Mouse (Mus musculus): ENCODE results near the gene Crat. TPM values are rescaled to one million over a fixed set of nuclear protein-coding genes. Genes with fewer than 3 reads are reported as not detected.

The Crat gene
- polyA plus RNA-seq, 1 experiment from 2014 or later: 26.1 TPM

DNA sequence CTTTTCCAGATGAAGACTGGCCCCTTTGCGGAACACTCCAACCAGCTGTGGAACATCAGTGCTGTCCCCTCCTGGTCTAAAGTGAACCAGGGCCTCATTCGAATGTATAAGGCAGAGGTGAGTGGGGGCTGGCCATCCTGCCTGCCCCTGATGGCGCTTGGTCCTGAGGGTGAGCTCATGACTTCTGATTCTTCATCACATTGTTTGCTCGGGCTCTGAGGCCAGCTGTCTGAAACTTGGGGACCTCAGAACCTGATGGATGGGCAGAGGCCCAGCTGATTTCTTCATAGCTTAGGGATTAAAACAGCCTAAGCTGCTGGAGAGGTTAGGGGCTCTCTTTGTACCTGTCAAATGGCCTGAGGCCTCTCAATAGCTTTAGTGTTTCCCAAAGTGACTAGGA lies 27.7 kb upstream of the Crat start:
- Histone ChIP-seq H3K27ac (ENCODE audit: low read depth, low read length) (peak overlapping the region; percentile 96; the same call in 1 of the 2 replicates), H3K27me3 (replicated peaks; ENCODE audit: control insufficient read depth, insufficient read depth, low read length) (no peaks in the 10 kb centered on the region), H3K4me3 (ENCODE audit: low read depth, low read length) (no peak overlapping the region), H3K9me3 (ENCODE audit: control insufficient read depth, low read length) (no peaks in the 10 kb centered on the region), H3K4me2 (no peak overlapping the region), H3K9ac (ENCODE audit: low read depth, low read length) (no peak overlapping the region), H3K36me3 (ENCODE audit: control insufficient read depth, insufficient read depth, low read length) (peaks cover 52% of the 10 kb centered on the region), H3K4me1 (replicated peaks; ENCODE audit: control insufficient read depth, insufficient read depth, low read length) (peaks cover 61% of the 10 kb centered on the region)
- WGBS: 68% methylated on average over 4 of the region's 4 CpGs
- no peak for ATAC-seq (replicated peaks; ENCODE audit: low FRiP score)
- no peak for DNase-seq (ENCODE audit: low spot score)

DNA sequence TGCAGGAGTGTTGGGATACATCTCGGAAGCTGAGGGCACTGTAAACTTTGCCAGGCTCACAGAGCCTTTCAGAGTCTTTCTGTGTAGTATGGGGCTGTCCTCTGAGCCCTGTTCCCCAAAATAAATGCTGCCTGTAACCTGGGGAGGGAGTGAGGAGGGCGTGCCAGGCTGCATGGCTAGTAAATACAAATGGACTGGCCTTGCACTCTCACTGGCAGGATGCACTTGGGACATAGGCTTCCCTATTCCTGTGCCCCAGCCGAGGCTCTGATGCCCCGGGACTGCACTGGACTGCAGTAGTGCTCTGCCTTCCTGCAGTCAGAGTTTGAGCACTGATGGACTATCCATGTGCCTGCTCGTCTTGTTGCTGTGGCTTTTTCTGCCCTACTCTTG lies 26.9 kb upstream of the Crat start:
- H3K4me3 ChIP-seq (ENCODE audit: low read depth, low read length): peak overlapping the region; percentile 17
- peaks cover 56% of the 10 kb centered on the region for H3K36me3 ChIP-seq (ENCODE audit: control insufficient read depth, insufficient read depth, low read length)
- 63% methylated on average over 5 of the region's 5 CpGs for WGBS
- DNase-seq (ENCODE audit: low spot score) (no peak), ATAC-seq (replicated peaks; ENCODE audit: low FRiP score) (no peak)
- H3K9me3 ChIP-seq (ENCODE audit: control insufficient read depth, low read length): no peaks in the 10 kb centered on the region
- peak overlapping the region; percentile 55 for H3K9ac ChIP-seq (ENCODE audit: low read depth, low read length)
- peak overlapping the region; percentile 65 for H3K4me2 ChIP-seq
- H3K27ac ChIP-seq (ENCODE audit: low read depth, low read length): peak overlapping the region; percentile 96
- H3K4me1 ChIP-seq (replicated peaks; ENCODE audit: control insufficient read depth, insufficient read depth, low read length): peaks cover 61% of the 10 kb centered on the region
- H3K27me3 ChIP-seq (replicated peaks; ENCODE audit: control insufficient read depth, insufficient read depth, low read length): no peaks in the 10 kb centered on the region

DNA sequence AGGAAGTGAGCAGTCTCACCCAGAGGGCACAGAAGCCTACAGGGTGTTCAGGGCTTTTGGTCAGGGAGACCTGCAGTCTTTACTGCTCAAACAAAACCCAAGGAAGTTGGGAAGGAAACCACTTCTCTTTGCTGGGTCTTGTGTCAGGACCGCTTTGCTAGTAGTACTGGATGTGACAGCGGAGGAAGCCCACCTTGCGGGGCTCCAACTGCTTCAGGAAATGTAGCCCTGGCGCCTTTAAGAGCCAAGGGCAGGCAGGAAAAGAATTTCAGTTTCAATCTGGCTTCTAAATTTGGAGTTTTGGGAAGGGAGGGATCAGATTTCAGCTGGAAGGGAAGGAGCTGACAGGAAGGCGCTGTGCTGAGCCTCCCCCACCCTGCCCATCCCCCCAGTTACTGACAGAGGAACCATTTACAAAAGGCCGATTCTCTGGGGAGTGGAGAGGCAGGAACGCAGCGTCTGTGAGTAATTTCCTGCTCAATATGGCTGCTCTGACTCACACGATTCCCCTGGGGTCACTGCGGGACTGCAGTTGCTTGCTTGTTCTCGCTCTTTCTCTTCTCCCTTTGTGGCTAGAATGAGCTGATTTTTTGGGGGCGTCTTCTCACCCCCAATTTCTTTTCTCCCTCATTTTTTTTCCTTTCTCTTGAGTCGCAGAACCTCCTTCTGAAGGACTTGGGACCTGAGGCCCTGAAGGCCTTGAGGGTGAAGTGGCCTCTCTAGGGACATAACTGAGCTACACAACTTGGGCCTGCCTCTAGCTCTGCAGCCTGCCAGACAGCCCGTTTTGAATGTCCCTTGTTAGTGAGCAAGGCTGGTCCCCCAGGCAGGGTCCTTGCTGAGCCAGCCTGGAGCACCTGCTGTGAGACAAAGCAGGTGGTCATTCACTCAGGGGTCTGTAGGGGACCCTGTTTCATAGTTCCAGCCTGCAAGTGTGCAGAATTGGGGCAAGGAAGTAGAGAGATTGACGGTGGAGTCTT lies 26.2 kb upstream of the Crat start:
- DNase-seq (ENCODE audit: low spot score) (peak; percentile 55), ATAC-seq (replicated peaks; ENCODE audit: low FRiP score) (no peak)

GRCm38 (mm10) chr2:30440701-30441517 lies 25.3 kb upstream of the Crat start:
- Histone ChIP-seq H3K4me1 (replicated peaks; ENCODE audit: control insufficient read depth, insufficient read depth, low read length) (peaks cover 58% of the 10 kb centered on the region), H3K4me3 (ENCODE audit: low read depth, low read length) (no peak overlapping the region), H3K9ac (ENCODE audit: low read depth, low read length) (peak overlapping the region; percentile 9; the same call in 1 of the 2 replicates), H3K27me3 (replicated peaks; ENCODE audit: control insufficient read depth, insufficient read depth, low read length) (no peaks in the 10 kb centered on the region), H3K27ac (ENCODE audit: low read depth, low read length) (peak overlapping the region; percentile 96), H3K4me2 (peak overlapping the region; percentile 6), H3K36me3 (ENCODE audit: control insufficient read depth, insufficient read depth, low read length) (peaks cover 50% of the 10 kb centered on the region), H3K9me3 (ENCODE audit: control insufficient read depth, low read length) (no peaks in the 10 kb centered on the region)
- ATAC-seq (replicated peaks; ENCODE audit: low FRiP score) (no peak; the same call in 1 of the 2 replicates), DNase-seq (ENCODE audit: low spot score) (peak; percentile 57)
- 22% methylated on average over 12 of the region's 12 CpGs for WGBS

More for the DNA sequence above, 26.2 kb upstream of the Crat start:
- peaks cover 61% of the 10 kb centered on the region for H3K4me1 ChIP-seq (replicated peaks; ENCODE audit: control insufficient read depth, insufficient read depth, low read length)
- H3K4me3 ChIP-seq (ENCODE audit: low read depth, low read length): peak overlapping the region; percentile 17; the same call in 1 of the 2 replicates
- no peaks in the 10 kb centered on the region for H3K9me3 ChIP-seq (ENCODE audit: control insufficient read depth, low read length)
- H3K27ac ChIP-seq (ENCODE audit: low read depth, low read length): peak overlapping the region; percentile 96
- H3K36me3 ChIP-seq (ENCODE audit: control insufficient read depth, insufficient read depth, low read length): peaks cover 55% of the 10 kb centered on the region
- peak overlapping the region; percentile 65 for H3K4me2 ChIP-seq
- WGBS: 29% methylated on average over 15 of the region's 15 CpGs
- peak overlapping the region; percentile 55 for H3K9ac ChIP-seq (ENCODE audit: low read depth, low read length)
- no peaks in the 10 kb centered on the region for H3K27me3 ChIP-seq (replicated peaks; ENCODE audit: control insufficient read depth, insufficient read depth, low read length)

GRCm38 (mm10) chr2:30440211-30440700 lies 24.6 kb upstream of the Crat start:
- H3K36me3 ChIP-seq (ENCODE audit: control insufficient read depth, insufficient read depth, low read length): peaks cover 52% of the 10 kb centered on the region
- H3K4me3 ChIP-seq (ENCODE audit: low read depth, low read length): no peak overlapping the region
- WGBS: 66% methylated on average over 3 of the region's 3 CpGs
- peaks cover 55% of the 10 kb centered on the region for H3K4me1 ChIP-seq (replicated peaks; ENCODE audit: control insufficient read depth, insufficient read depth, low read length)
- no peaks in the 10 kb centered on the region for H3K27me3 ChIP-seq (replicated peaks; ENCODE audit: control insufficient read depth, insufficient read depth, low read length)
- no peaks in the 10 kb centered on the region for H3K9me3 ChIP-seq (ENCODE audit: control insufficient read depth, low read length)
- no peak for DNase-seq (ENCODE audit: low spot score)
- no peak for ATAC-seq (replicated peaks; ENCODE audit: low FRiP score)
- no peak overlapping the region for H3K4me2 ChIP-seq
- H3K27ac ChIP-seq (ENCODE audit: low read depth, low read length): peak overlapping the region; percentile 96
- H3K9ac ChIP-seq (ENCODE audit: low read depth, low read length): peak overlapping the region; percentile 9; the same call in 1 of the 2 replicates

- Histone ChIP-seq H3K4me3 (ENCODE audit: low read depth, low read length) (no peak overlapping the region), H3K27me3 (replicated peaks; ENCODE audit: control insufficient read depth, insufficient read depth, low read length) (no peaks in the 10 kb centered on the region), H3K27ac (ENCODE audit: low read depth, low read length) (peak overlapping the region; percentile 96; the same call in 1 of the 2 replicates), H3K9ac (ENCODE audit: low read depth, low read length) (no peak overlapping the region), H3K9me3 (ENCODE audit: control insufficient read depth, low read length) (no peaks in the 10 kb centered on the region), H3K4me2 (no peak overlapping the region), H3K4me1 (replicated peaks; ENCODE audit: control insufficient read depth, insufficient read depth, low read length) (peaks cover 57% of the 10 kb centered on the region), H3K36me3 (ENCODE audit: control insufficient read depth, insufficient read depth, low read length) (peaks cover 54% of the 10 kb centered on the region)
- ATAC-seq (replicated peaks; ENCODE audit: low FRiP score) (no peak), DNase-seq (ENCODE audit: low spot score) (no peak)
- WGBS: 92% methylated on average over 6 of the region's 6 CpGs
Measured at GRCm38 (mm10) chr2:30439631-30440030, 24.0 kb upstream of the Crat start.

DNA sequence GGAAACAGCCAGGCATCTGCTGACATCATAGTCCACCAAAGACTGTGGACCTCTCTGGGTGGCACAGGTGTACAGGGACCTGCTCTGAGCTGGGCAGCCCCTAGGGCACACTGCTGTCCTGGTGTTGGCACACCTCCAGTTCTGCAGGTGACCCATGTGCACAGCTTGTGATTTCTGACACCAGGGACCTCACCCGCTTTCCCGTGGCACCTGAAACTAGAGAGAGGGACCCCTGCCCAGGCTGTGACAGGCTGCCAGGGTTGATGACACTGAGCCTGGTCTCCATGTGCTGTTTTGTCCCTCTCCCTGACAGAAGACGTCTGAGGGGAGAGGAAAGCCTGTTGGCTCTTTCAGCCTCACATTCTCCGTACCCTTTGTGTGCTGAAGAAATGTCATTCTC lies 22.2 kb upstream of the Crat start:
- H3K27me3 ChIP-seq (replicated peaks; ENCODE audit: control insufficient read depth, insufficient read depth, low read length): no peaks in the 10 kb centered on the region
- H3K4me3 ChIP-seq (ENCODE audit: low read depth, low read length): no peak overlapping the region
- no peak overlapping the region for H3K9ac ChIP-seq (ENCODE audit: low read depth, low read length)
- peaks cover 47% of the 10 kb centered on the region for H3K4me1 ChIP-seq (replicated peaks; ENCODE audit: control insufficient read depth, insufficient read depth, low read length)
- ATAC-seq (replicated peaks; ENCODE audit: low FRiP score) (no peak), DNase-seq (ENCODE audit: low spot score) (no peak)
- peaks cover 55% of the 10 kb centered on the region for H3K36me3 ChIP-seq (ENCODE audit: control insufficient read depth, insufficient read depth, low read length)
- H3K9me3 ChIP-seq (ENCODE audit: control insufficient read depth, low read length): no peaks in the 10 kb centered on the region
- 94% methylated on average over 4 of the region's 4 CpGs for WGBS
- no peak overlapping the region for H3K4me2 ChIP-seq
- H3K27ac ChIP-seq (ENCODE audit: low read depth, low read length): no peak overlapping the region

DNA sequence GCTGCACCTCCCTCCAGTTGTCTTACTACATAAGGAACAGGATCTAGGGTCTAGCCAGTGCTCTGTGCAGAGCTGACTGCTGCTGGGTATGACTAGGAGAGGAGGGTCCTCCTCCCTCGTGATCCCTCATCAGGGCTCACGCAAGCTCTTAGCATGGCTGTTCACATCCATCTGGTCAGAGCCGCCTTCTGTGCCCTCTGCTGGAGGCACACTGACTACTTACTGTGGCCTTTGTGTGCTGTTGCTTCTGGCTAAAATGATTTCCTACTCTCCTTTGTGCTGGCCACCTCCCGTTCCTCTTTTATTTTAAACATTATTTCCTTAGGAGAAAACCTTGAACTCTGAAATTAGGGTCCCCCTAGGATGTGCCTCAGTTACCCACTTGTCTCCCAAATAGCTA lies 21.2 kb upstream of the Crat start:
- Histone ChIP-seq H3K4me1 (replicated peaks; ENCODE audit: control insufficient read depth, insufficient read depth, low read length) (peaks cover 38% of the 10 kb centered on the region), H3K9ac (ENCODE audit: low read depth, low read length) (no peak overlapping the region), H3K9me3 (ENCODE audit: control insufficient read depth, low read length) (no peaks in the 10 kb centered on the region), H3K4me3 (ENCODE audit: low read depth, low read length) (no peak overlapping the region), H3K4me2 (no peak overlapping the region), H3K36me3 (ENCODE audit: control insufficient read depth, insufficient read depth, low read length) (peaks cover 56% of the 10 kb centered on the region), H3K27me3 (replicated peaks; ENCODE audit: control insufficient read depth, insufficient read depth, low read length) (no peaks in the 10 kb centered on the region), H3K27ac (ENCODE audit: low read depth, low read length) (no peak overlapping the region)
- DNase-seq (ENCODE audit: low spot score) (no peak), ATAC-seq (replicated peaks; ENCODE audit: low FRiP score) (no peak)
- 88% methylated on average over 4 of the region's 4 CpGs for WGBS

All from liver, embryonic 11.5 days (tissue).